Mouse (Mus musculus): ENCODE results near the gene Gm10486. TPM values are rescaled to one million over a fixed set of nuclear protein-coding genes. Genes with fewer than 3 reads are reported as not detected.
"Not testable (repeated sequence)": the region's sequence is repeated elsewhere in the genome, so short reads cannot be mapped to it uniquely, and the experiment has no call there.

Gene Gm10486
- polyA plus RNA-seq (2014; fragmentation: Nextera tagmentation; extraction: Ambion mirVana) = not detected in 2 replicates

DNA sequence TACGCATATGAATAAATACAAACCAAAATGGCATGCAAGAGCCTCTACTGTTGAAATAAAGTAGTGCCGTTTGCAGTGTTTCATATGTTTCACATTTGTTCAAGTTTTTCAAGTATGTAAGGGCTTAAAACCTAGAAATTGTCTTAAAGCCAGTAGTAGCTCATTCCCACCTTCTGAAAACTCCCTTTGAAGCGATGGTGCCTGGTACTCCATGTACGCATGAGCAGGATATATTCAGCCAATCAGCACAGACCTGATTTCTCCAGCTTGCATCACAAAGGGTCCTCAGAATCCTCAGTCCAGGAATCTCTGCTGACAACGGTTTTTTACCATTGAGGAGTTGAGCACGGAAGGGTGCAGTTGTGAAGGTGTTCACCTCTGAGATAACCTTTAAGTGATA, at the start of gene Gm10486:
Gene Gm10486 (plus strand): TSS at position 301 of the 400 bp plus-strand sequence.
- H3K4me3 ChIP-seq (ENCODE audit: low read length); H3K36me3 ChIP-seq (ENCODE audit: control insufficient read depth, insufficient read depth, low read length); H3K27ac ChIP-seq (ENCODE audit: low read depth, low read length); ATAC-seq (ENCODE audit: low FRiP score, low TSS enrichment); H3K9ac ChIP-seq (ENCODE audit: low read depth, low read length); H3K9me3 ChIP-seq (ENCODE audit: control insufficient read depth, low read length); H3K4me2 ChIP-seq (replicated peaks; ENCODE audit: low read depth, low read length); H3K27me3 ChIP-seq (ENCODE audit: control insufficient read depth, insufficient read depth, low read length); H3K4me1 ChIP-seq (ENCODE audit: control insufficient read depth, insufficient read depth, low read length): not testable (repeated sequence)
- no CpG with 5 or more reads among the region's 6 CpGs for WGBS

Data from kidney, embryonic 14.5 days (tissue).